Mouse (Mus musculus) left cerebral cortex, adult 6 months (tissue): ENCODE results near the gene Trim63. TPM values are rescaled to one million over a fixed set of nuclear protein-coding genes. Genes with fewer than 3 reads are reported as not detected.

Experiments
- long read RNA-seq, 2 experiments: library from polyadenylated mRNA; unstranded; transcript quantifications; one replicate each; pipeline ENCODE4 v2.0.0; 2019 to 2020
- polyA plus RNA-seq: library from polyadenylated mRNA; unstranded; fragments of <200 nt; fragmentation: Nextera tagmentation; gene quantifications from 2 replicates; pipeline ENCODE4 v1.2.3, GENCODE M21; 2021

Trim63 gene
- 0.15 TPM in 1 of 2 replicates, not detected in the other for polyA plus RNA-seq
- long read RNA-seq, experiment 1, result 0 reads
- long read RNA-seq, experiment 2, result 0 reads

DNA sequence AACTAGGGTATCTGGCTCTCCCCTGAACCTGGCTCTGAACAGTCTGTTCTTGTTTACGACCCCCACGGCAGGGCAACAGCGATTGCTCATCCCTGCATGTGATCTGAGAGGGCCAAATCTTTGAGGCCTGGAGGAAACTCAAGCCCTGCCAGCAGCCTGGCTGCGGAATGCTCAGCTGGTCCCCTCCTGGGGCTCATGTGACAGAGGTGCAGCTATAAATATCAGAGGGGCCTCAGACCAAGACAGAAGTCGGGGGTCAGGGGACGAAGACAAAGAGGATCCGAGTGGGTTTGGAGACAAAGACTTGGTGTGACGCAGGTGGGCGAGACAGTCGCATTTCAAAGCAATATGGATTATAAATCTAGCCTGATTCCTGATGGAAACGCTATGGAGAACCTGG is at the start of gene Trim63:
Trim63 (plus strand) TSS at position 245 of the 400 bp plus-strand sequence.

DNA sequence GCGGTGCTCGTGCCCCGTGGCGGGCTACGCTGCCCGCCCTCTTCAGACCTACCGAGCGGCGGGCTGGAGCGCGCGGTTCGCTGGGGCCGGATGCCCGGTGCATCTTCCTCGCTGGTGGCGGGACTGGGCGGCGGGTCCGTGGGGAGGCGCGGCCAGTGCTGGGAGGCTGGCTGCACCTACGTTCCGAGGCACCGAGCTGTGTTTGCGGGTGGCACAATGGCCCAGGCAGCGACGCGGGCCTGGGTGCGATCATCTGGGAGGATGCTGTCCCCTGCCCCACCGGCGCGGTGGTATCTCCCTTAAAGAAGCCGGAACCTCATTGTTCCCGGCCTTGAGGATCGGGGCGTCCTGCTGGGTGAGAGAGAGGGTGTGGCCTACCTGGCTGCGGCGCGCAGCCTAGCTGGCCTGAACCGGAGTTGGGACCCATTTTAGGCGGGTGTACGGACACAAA is 27.3 kb upstream of the Trim63 start, which contains the start of gene Pdik1l:
Pdik1l (minus strand) TSS at position 321 of the 451 bp plus-strand sequence.

DNA sequence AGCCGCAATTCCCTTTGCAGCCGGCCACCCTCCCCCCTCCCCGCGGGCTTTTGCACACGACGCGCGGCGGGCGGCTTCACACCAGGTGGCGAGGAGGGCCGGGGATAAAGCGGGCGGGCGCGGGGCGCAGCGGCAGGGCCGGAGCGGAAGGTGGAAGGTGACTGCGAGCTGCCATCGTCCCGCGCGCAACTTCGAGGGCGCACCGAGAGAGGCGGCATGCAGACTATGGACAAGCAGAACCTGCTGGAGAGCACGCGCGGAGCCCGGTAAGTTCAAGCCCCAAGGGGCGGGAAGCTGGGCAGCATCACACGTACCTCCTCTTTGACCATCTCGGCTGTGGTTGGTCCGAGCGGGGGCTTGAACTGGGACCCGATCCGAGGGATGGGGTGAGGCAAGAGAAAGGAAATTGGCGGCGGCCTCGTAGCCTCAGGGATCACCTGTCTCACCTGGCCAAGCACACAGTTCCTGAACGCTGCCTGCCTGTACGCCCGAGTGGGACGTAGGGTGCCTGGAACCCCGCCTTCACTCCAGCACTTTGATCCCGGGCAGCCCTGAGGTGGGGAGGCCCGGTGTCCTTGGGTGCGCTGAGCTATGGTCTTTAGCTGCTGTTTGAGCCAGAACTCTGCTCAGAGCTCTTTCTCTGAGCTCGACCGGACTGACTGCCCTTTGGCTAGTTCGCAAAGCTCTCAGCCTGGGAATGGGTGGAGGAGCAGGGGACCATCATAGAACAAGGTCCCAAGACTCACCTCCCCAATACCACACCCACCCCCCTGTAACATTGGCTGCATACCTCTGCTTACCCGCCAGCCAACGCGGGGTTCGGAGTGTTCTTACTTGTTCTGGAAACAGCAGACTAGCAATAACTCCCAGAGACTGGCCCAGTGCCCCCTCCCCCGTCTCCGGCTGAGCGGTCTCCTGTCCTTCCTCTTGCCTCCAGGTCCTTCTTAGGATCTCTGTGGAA is 28.4 kb downstream of the Trim63 start, which contains the start of gene Slc30a2:
Slc30a2 (plus strand) TSS at position 111 of the 961 bp plus-strand sequence.

Other genes with a start within 250 kb of the Trim63 start
- gene Cd52, start 220.0 kb upstream of the Trim63 start, polyA plus RNA-seq, result 17.1 and 21.5 TPM in 2 replicates
- gene Ubxn11, start 212.6 kb upstream of the Trim63 start, polyA plus RNA-seq, result 11.6 and 12.2 TPM in 2 replicates
- gene Sh3bgrl3, start 186.3 kb upstream of the Trim63 start, polyA plus RNA-seq, result 657 and 660 TPM in 2 replicates
- gene Cep85, start 128.0 kb upstream of the Trim63 start, polyA plus RNA-seq, result 12.4 and 12.5 TPM in 2 replicates
- not detected in 2 replicates for gene Gm7534, start 112.1 kb upstream of the Trim63 start, polyA plus RNA-seq
- not detected in 2 replicates for gene Catsper4, start 87.7 kb upstream of the Trim63 start, polyA plus RNA-seq
- 0.21 TPM in 1 of 2 replicates, not detected in the other for gene Cnksr1, start 76.7 kb upstream of the Trim63 start, polyA plus RNA-seq
- gene E130218I03Rik, start 71.5 kb upstream of the Trim63 start, polyA plus RNA-seq, result 0.45 and 0.63 TPM in 2 replicates
- gene Zfp593, start 69.5 kb upstream of the Trim63 start, polyA plus RNA-seq, result 16.6 and 17.3 TPM in 2 replicates
- not detected in 2 replicates for gene Gm30191, start 68.2 kb upstream of the Trim63 start, polyA plus RNA-seq
- 5.0 and 6.2 TPM in 2 replicates for gene Grrp1, start 61.0 kb upstream of the Trim63 start, polyA plus RNA-seq
- 8.8 and 12.5 TPM in 2 replicates for gene Pdik1l, start 27.2 kb upstream of the Trim63 start, polyA plus RNA-seq
- gene Slc30a2, start 28.1 kb downstream of the Trim63 start, polyA plus RNA-seq, result 0.53 and 0.59 TPM in 2 replicates
- gene Extl1, start 68.7 kb downstream of the Trim63 start, polyA plus RNA-seq, result 23.0 and 23.2 TPM in 2 replicates
- 3.2 and 3.3 TPM in 2 replicates for gene Pafah2, start 81.2 kb downstream of the Trim63 start, polyA plus RNA-seq
- gene Stmn1, start 153.2 kb downstream of the Trim63 start, polyA plus RNA-seq, result 571 and 612 TPM in 2 replicates
- gene Paqr7, start 181.6 kb downstream of the Trim63 start, polyA plus RNA-seq, result 25.9 and 38.3 TPM in 2 replicates
- 0.09 TPM in 1 of 2 replicates, not detected in the other for gene Aunip, start 195.9 kb downstream of the Trim63 start, polyA plus RNA-seq
- 79.4 and 93.2 TPM in 2 replicates for gene Mtfr1l, start 220.3 kb downstream of the Trim63 start, polyA plus RNA-seq
- gene Selenon, start 237.0 kb downstream of the Trim63 start, polyA plus RNA-seq, result 2.4 and 11.4 TPM in 2 replicates